Mouse (Mus musculus): ENCODE measurements around the gene Vmn2r76. TPM values are rescaled to one million over a fixed set of nuclear protein-coding genes. Genes with fewer than 3 reads are reported as not detected.

Gene Vmn2r76
- not detected for polyA plus RNA-seq (2014; fragmentation: Illumina TruSeq; extraction: RNeasy Lipid Tissue Mini Kit (QIAGEN cat#74804); ENCODE audit: low read depth, low replicate concordance)

GRCm38 (mm10) chr7:86246208-86246607 lies at the start of gene Vmn2r76:
TSS of gene Vmn2r76 (minus strand) at chr7:86246308.

GRCm38 (mm10) chr7:86277072-86277471 lies 31.0 kb upstream of the Vmn2r76 start, which contains the start of gene Olfr310:
TSS of gene Olfr310 (minus strand) at chr7:86277172.

GRCm38 (mm10) chr7:86171678-86172077 lies 74.4 kb downstream of the Vmn2r76 start, which contains the start of gene Vmn2r75:
TSS of gene Vmn2r75 (minus strand) at chr7:86171778.

Other genes with a start within 250 kb of the Vmn2r76 start
- gene Vmn2r75, start 74.5 kb downstream of the Vmn2r76 start, polyA plus RNA-seq (2014; fragmentation: Illumina TruSeq; extraction: RNeasy Lipid Tissue Mini Kit (QIAGEN cat#74804); ENCODE audit: low read depth, low replicate concordance): not detected
- gene Olfr310, start 30.9 kb upstream of the Vmn2r76 start, polyA plus RNA-seq (2014; fragmentation: Illumina TruSeq; extraction: RNeasy Lipid Tissue Mini Kit (QIAGEN cat#74804); ENCODE audit: low read depth, low replicate concordance): not detected
- gene Olfr309, start 67.4 kb upstream of the Vmn2r76 start, polyA plus RNA-seq (2014; fragmentation: Illumina TruSeq; extraction: RNeasy Lipid Tissue Mini Kit (QIAGEN cat#74804); ENCODE audit: low read depth, low replicate concordance): not detected
- not detected for gene Olfr308, start 79.3 kb upstream of the Vmn2r76 start, polyA plus RNA-seq (2014; fragmentation: Illumina TruSeq; extraction: RNeasy Lipid Tissue Mini Kit (QIAGEN cat#74804); ENCODE audit: low read depth, low replicate concordance)
- not detected for gene Olfr307, start 91.3 kb upstream of the Vmn2r76 start, polyA plus RNA-seq (2014; fragmentation: Illumina TruSeq; extraction: RNeasy Lipid Tissue Mini Kit (QIAGEN cat#74804); ENCODE audit: low read depth, low replicate concordance)
- gene Olfr305, start 120.6 kb upstream of the Vmn2r76 start, polyA plus RNA-seq (2014; fragmentation: Illumina TruSeq; extraction: RNeasy Lipid Tissue Mini Kit (QIAGEN cat#74804); ENCODE audit: low read depth, low replicate concordance): not detected
- gene Olfr304, start 140.3 kb upstream of the Vmn2r76 start, polyA plus RNA-seq (2014; fragmentation: Illumina TruSeq; extraction: RNeasy Lipid Tissue Mini Kit (QIAGEN cat#74804); ENCODE audit: low read depth, low replicate concordance): not detected
- not detected for gene Olfr303, start 151.5 kb upstream of the Vmn2r76 start, polyA plus RNA-seq (2014; fragmentation: Illumina TruSeq; extraction: RNeasy Lipid Tissue Mini Kit (QIAGEN cat#74804); ENCODE audit: low read depth, low replicate concordance)
- gene Olfr301, start 157.5 kb upstream of the Vmn2r76 start, polyA plus RNA-seq (2014; fragmentation: Illumina TruSeq; extraction: RNeasy Lipid Tissue Mini Kit (QIAGEN cat#74804); ENCODE audit: low read depth, low replicate concordance): not detected
- gene Olfr299, start 213.6 kb upstream of the Vmn2r76 start, polyA plus RNA-seq (2014; fragmentation: Illumina TruSeq; extraction: RNeasy Lipid Tissue Mini Kit (QIAGEN cat#74804); ENCODE audit: low read depth, low replicate concordance): not detected
- gene Olfr298, start 246.2 kb upstream of the Vmn2r76 start, polyA plus RNA-seq (2014; fragmentation: Illumina TruSeq; extraction: RNeasy Lipid Tissue Mini Kit (QIAGEN cat#74804); ENCODE audit: low read depth, low replicate concordance): not detected

All from liver, adult 10 weeks (tissue).